Mouse (Mus musculus) cerebral cortex, adult 2 months (tissue): ENCODE measurements around the gene Reps1.

Experiments used
- WGBS: fragments of 180-500 bp; shearing (Covaris S2); methylation state at CpG from one replicate; pipeline ENCODE4 v1.1.7; 2018; 5-methylcytosine and 5-hydroxymethylcytosine counted together

Gene Reps1

GRCm38 (mm10) chr10:18162435-18162971, 106.8 kb downstream of the Reps1 start:
- WGBS = 86% methylated on average over 7 of the region's 7 CpGs
